Mouse (Mus musculus): ENCODE data around the gene Rhox8. TPM values are rescaled to one million over a fixed set of nuclear protein-coding genes. Genes with fewer than 3 reads are reported as not detected.

Gene Rhox8
- not detected for polyA plus RNA-seq (2012; fragmentation: generic; extraction: Trizol)

GRCm38 (mm10) chrX:37878844-37879243 lies at the start of gene Rhox8:
Gene Rhox8 (minus strand): TSS chrX:37878944.

DNA sequence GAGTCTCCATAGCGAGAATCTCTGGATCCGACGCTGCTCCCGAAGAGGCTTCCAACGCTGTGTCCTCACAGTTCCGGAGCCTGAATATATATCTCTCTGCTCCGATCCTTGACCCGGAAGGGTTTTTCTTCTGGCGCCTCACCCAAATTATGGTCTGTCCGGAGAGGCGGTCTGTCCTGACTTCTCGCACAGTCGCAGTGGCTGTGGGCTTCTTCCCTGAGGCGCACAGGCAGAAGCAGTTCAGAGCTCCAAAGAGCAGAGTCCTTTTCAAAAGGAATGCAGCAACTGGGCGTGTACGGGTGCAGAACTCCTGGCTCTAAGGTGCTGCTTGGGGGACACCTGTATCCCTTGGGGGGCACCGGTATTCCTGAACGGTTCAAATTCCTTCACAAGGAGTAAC lies 22.9 kb upstream of the Rhox8 start, which contains the start of gene Rhox9:
TSS of gene Rhox9 (minus strand) at position 101 of the 400 bp plus-strand sequence.

DNA sequence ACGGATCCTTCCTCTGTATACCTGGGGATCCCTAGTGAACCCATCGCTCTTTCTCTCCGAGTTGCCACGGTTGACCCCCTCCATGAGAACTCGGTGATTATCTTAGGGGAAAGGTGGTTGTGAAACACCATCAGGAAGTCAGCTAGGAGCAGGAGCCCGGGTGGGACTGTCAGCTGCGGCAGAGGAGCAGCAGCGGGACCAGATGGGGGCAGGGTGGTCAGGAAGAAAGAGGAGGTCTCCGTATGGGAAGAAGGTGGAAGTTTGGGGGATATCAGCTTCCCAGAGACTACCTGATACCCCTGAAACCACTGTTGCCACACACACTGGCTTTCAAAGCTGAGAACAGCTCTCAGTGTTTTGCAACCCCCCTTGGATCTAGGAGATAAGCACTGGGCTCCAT lies 18.4 kb upstream of the Rhox8 start, which contains the start of gene Rhox7b:
TSS of gene Rhox7b (minus strand) at position 101 of the 400 bp plus-strand sequence.

GRCm38 (mm10) chrX:37831386-37831785 lies 47.4 kb downstream of the Rhox8 start, which contains the start of gene Rhox7a:
Gene Rhox7a (plus strand): TSS chrX:37831686.

DNA sequence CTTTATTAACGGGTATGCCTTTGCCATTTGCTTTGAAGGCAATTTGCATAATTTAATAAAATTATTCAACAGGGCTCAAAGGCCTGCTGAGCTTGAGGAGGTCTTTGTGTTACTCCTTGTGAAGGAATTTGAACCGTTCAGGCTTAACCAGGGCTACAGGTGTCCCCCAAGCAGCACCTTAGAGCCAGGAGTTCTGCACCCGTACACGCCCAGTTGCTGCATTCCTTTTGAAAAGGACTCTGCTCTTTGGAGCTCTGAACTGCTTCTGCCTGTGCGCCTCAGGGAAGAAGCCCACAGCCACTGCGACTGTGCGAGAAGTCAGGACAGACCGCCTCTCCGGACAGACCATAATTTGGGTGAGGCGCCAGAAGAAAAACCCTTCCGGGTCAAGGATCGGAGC lies 52.1 kb downstream of the Rhox8 start, which contains the start of gene Rhox6:
TSS of gene Rhox6 (plus strand) at position 301 of the 400 bp plus-strand sequence.

Other genes starting within 250 kb of the Rhox8 start
- not detected for gene Rhox2g, start 235.5 kb downstream of the Rhox8 start, polyA plus RNA-seq (2012; fragmentation: generic; extraction: Trizol)
- not detected for gene Rhox4g, start 227.6 kb downstream of the Rhox8 start, polyA plus RNA-seq (2012; fragmentation: generic; extraction: Trizol)
- not detected for gene Rhox3h, start 210.2 kb downstream of the Rhox8 start, polyA plus RNA-seq (2012; fragmentation: generic; extraction: Trizol)
- gene Rhox2h, start 205.7 kb downstream of the Rhox8 start, polyA plus RNA-seq (2012; fragmentation: generic; extraction: Trizol), result under 1 TPM in 1 of 2 experiments, not detected in 1; 0.04 TPM
- gene Rhox5, start 74.1 kb downstream of the Rhox8 start, polyA plus RNA-seq (2012; fragmentation: generic; extraction: Trizol), result 1 to 10 TPM; 3.4 to 8.1 TPM
- gene Rhox6, start 52.0 kb downstream of the Rhox8 start, polyA plus RNA-seq (2012; fragmentation: generic; extraction: Trizol), result not detected
- not detected for gene Rhox7a, start 47.3 kb downstream of the Rhox8 start, polyA plus RNA-seq (2012; fragmentation: generic; extraction: Trizol)
- gene Rhox7b, start 18.3 kb upstream of the Rhox8 start, polyA plus RNA-seq (2012; fragmentation: generic; extraction: Trizol), result not detected
- not detected for gene Rhox9, start 22.8 kb upstream of the Rhox8 start, polyA plus RNA-seq (2012; fragmentation: generic; extraction: Trizol)
- gene Btg1-ps1, start 139.9 kb upstream of the Rhox8 start, polyA plus RNA-seq (2012; fragmentation: generic; extraction: Trizol), result not detected
- not detected for gene Btg1-ps2, start 164.2 kb upstream of the Rhox8 start, polyA plus RNA-seq (2012; fragmentation: generic; extraction: Trizol)
- gene Rhox10, start 187.5 kb upstream of the Rhox8 start, polyA plus RNA-seq (2012; fragmentation: generic; extraction: Trizol), result not detected
- not detected for gene Rhox11, start 206.2 kb upstream of the Rhox8 start, polyA plus RNA-seq (2012; fragmentation: generic; extraction: Trizol)
- gene Rhox12, start 232.0 kb upstream of the Rhox8 start, polyA plus RNA-seq (2012; fragmentation: generic; extraction: Trizol), result not detected
- gene Rhox13, start 242.3 kb upstream of the Rhox8 start, polyA plus RNA-seq (2012; fragmentation: generic; extraction: Trizol), result not detected

All from C3H10T1/2 (cell line).